Mouse (Mus musculus) neural tube, embryonic 13.5 days (tissue): ENCODE data around the gene Mcm3ap. TPM values are rescaled to one million over a fixed set of nuclear protein-coding genes. Genes with fewer than 3 reads are reported as not detected.

Experiments used
- ATAC-seq: fragments of 200-750 bp; cut with Nextera tagmentation; 2 replicates; pipeline ENCODE4 v1.8.0; 2017; ENCODE audit warnings: low read depth, mild to moderate bottlenecking, moderate TSS enrichment, moderate library complexity
- H3K27ac ChIP-seq: fragments of 300-500 bp; sonication (generic); replicated peaks from 2 replicates; pipeline ENCODE4 v1.5.1; 2015; ENCODE audit warnings: moderate library complexity, mild to moderate bottlenecking, inconsistent platforms
- H3K27me3 ChIP-seq: fragments of 300-500 bp; sonication (generic); 2 replicates; pipeline ENCODE4 v1.6.1; 2015; ENCODE audit warnings: mild to moderate bottlenecking, inconsistent platforms
- H3K36me3 ChIP-seq: fragments of 300-500 bp; sonication (generic); 2 replicates; pipeline ENCODE4 v1.6.1; 2015; ENCODE audit warnings: mild to moderate bottlenecking, inconsistent platforms
- H3K4me1 ChIP-seq: fragments of 300-500 bp; sonication (generic); replicated peaks from 2 replicates; pipeline ENCODE4 v1.6.1; 2015; ENCODE audit warnings: inconsistent platforms
- H3K4me2 ChIP-seq: fragments of 300-500 bp; sonication (generic); 2 replicates; pipeline ENCODE4 v1.6.1; 2015; ENCODE audit warnings: inconsistent platforms, mild to moderate bottlenecking, moderate library complexity
- H3K4me3 ChIP-seq: fragments of 300-500 bp; sonication (generic); 2 replicates; pipeline ENCODE4 v1.5.1; 2015; ENCODE audit warnings: mild to moderate bottlenecking, inconsistent platforms
- H3K9ac ChIP-seq: fragments of 300-500 bp; sonication (generic); 2 replicates; pipeline ENCODE4 v1.6.1; 2015; ENCODE audit warnings: moderate library complexity, mild to moderate bottlenecking, inconsistent platforms
- H3K9me3 ChIP-seq: fragments of 300-500 bp; sonication (generic); 2 replicates; pipeline ENCODE4 v1.6.1; 2016; ENCODE audit warnings: inconsistent platforms
- WGBS: fragments of 180-500 bp; shearing (Covaris S2); methylation state at CpG from one replicate; pipeline ENCODE4 v1.1.7; 2015; 5-methylcytosine and 5-hydroxymethylcytosine counted together
- polyA plus RNA-seq: library from polyadenylated mRNA; unstranded; fragments of >200 nt; fragmentation: Nextera tagmentation; extraction: Ambion mirVana; gene quantifications from 2 replicates; pipeline ENCODE4 v1.2.1, GENCODE M21; 2015

The Mcm3ap gene
- polyA plus RNA-seq, 1 experiment from 2014 or later, result 61.3 TPM

- ATAC-seq, result no peak
- 88% methylated on average over 1 of the region's 1 CpGs for WGBS
- Histone ChIP-seq H3K4me3 (no peak overlapping the region), H3K36me3 (peaks cover 28% of the 10 kb centered on the region), H3K9me3 (0 out of 2 replicates have a peak, but pooled peaks cover 4% of the 10 kb centered on the region), H3K9ac (no peak overlapping the region), H3K4me1 (no peaks in the 10 kb centered on the region), H3K27ac (no peak overlapping the region), H3K27me3 (no peaks in the 10 kb centered on the region), H3K4me2 (no peak overlapping the region)
These were observed 7.5 kb upstream of the Mcm3ap start for GRCm38 (mm10) chr10:76461255-76461654.

GRCm38 (mm10) chr10:76462312-76462711, 6.4 kb upstream of the Mcm3ap start:
- 94% methylated on average over 7 of the region's 7 CpGs for WGBS

GRCm38 (mm10) chr10:76462721-76463120, 6.0 kb upstream of the Mcm3ap start:
- no peak for ATAC-seq
- no peak overlapping the region for H3K9ac ChIP-seq
- no peaks in the 10 kb centered on the region for H3K27me3 ChIP-seq
- 0 out of 2 replicates have a peak, but pooled peaks cover 4% of the 10 kb centered on the region for H3K9me3 ChIP-seq
- 92% methylated on average over 6 of the region's 6 CpGs for WGBS
- H3K4me1 ChIP-seq, result peaks cover 2% of the 10 kb centered on the region
- peaks cover 28% of the 10 kb centered on the region for H3K36me3 ChIP-seq
- no peak overlapping the region for H3K4me2 ChIP-seq
- H3K27ac ChIP-seq, result no peak overlapping the region
- H3K4me3 ChIP-seq, result no peak overlapping the region

More at GRCm38 (mm10) chr10:76462312-76462711, 6.4 kb upstream of the Mcm3ap start:
- Histone ChIP-seq H3K9ac (no peak overlapping the region), H3K27me3 (no peaks in the 10 kb centered on the region), H3K27ac (no peak overlapping the region), H3K9me3 (0 out of 2 replicates have a peak, but pooled peaks cover 4% of the 10 kb centered on the region), H3K4me3 (no peak overlapping the region), H3K36me3 (peaks cover 28% of the 10 kb centered on the region), H3K4me2 (no peak overlapping the region), H3K4me1 (no peaks in the 10 kb centered on the region)
- no peak for ATAC-seq

GRCm38 (mm10) chr10:76473759-76474158, 5.0 kb downstream of the Mcm3ap start:
- no peaks in the 10 kb centered on the region for H3K27me3 ChIP-seq
- no peak overlapping the region for H3K27ac ChIP-seq
- H3K4me2 ChIP-seq, result no peak overlapping the region
- ATAC-seq, result no peak
- peaks cover 45% of the 10 kb centered on the region for H3K4me1 ChIP-seq
- WGBS, result 86% methylated on average over 5 of the region's 5 CpGs
- no peak overlapping the region for H3K9ac ChIP-seq
- H3K9me3 ChIP-seq, result no peaks in the 10 kb centered on the region
- no peak overlapping the region for H3K4me3 ChIP-seq
- peaks cover 79% of the 10 kb centered on the region for H3K36me3 ChIP-seq

GRCm38 (mm10) chr10:76480851-76481250, 12.1 kb downstream of the Mcm3ap start:
- 92% methylated on average over 13 of the region's 13 CpGs for WGBS
- Histone ChIP-seq H3K36me3 (peaks cover 97% of the 10 kb centered on the region), H3K4me1 (no peaks in the 10 kb centered on the region), H3K9ac (no peak overlapping the region), H3K9me3 (no peaks in the 10 kb centered on the region), H3K4me3 (no peak overlapping the region), H3K27ac (no peak overlapping the region), H3K4me2 (no peak overlapping the region), H3K27me3 (no peaks in the 10 kb centered on the region)
- no peak for ATAC-seq

GRCm38 (mm10) chr10:76481480-76481879, 12.8 kb downstream of the Mcm3ap start:
- Histone ChIP-seq H3K27ac (no peak overlapping the region), H3K4me1 (no peaks in the 10 kb centered on the region), H3K9ac (no peak overlapping the region), H3K4me3 (no peak overlapping the region), H3K9me3 (no peaks in the 10 kb centered on the region), H3K4me2 (no peak overlapping the region), H3K36me3 (peaks cover 97% of the 10 kb centered on the region), H3K27me3 (no peaks in the 10 kb centered on the region)
- WGBS, result 95% methylated on average over 6 of the region's 6 CpGs
- ATAC-seq, result no peak

GRCm38 (mm10) chr10:76486302-76486701, 17.6 kb downstream of the Mcm3ap start:
- WGBS, result 95% methylated on average over 2 of the region's 2 CpGs
- H3K27ac ChIP-seq, result no peak overlapping the region
- ATAC-seq, result no peak
- no peak overlapping the region for H3K4me2 ChIP-seq
- H3K9ac ChIP-seq, result no peak overlapping the region
- H3K4me1 ChIP-seq, result no peaks in the 10 kb centered on the region
- H3K36me3 ChIP-seq, result peaks cover 98% of the 10 kb centered on the region
- H3K4me3 ChIP-seq, result no peak overlapping the region
- H3K27me3 ChIP-seq, result no peaks in the 10 kb centered on the region
- no peaks in the 10 kb centered on the region for H3K9me3 ChIP-seq

- H3K36me3 ChIP-seq, result peaks cover 95% of the 10 kb centered on the region
- no peak overlapping the region for H3K4me2 ChIP-seq
- no peaks in the 10 kb centered on the region for H3K27me3 ChIP-seq
- 95% methylated on average over 8 of the region's 8 CpGs for WGBS
- no peak overlapping the region for H3K4me3 ChIP-seq
- no peaks in the 10 kb centered on the region for H3K9me3 ChIP-seq
- no peak overlapping the region for H3K9ac ChIP-seq
- ATAC-seq, result no peak
- H3K27ac ChIP-seq, result no peak overlapping the region
- H3K4me1 ChIP-seq, result no peaks in the 10 kb centered on the region
These were observed 19.5 kb downstream of the Mcm3ap start for GRCm38 (mm10) chr10:76488265-76488664.

- no peaks in the 10 kb centered on the region for H3K9me3 ChIP-seq
- H3K27me3 ChIP-seq, result no peaks in the 10 kb centered on the region
- peaks cover 95% of the 10 kb centered on the region for H3K36me3 ChIP-seq
- no peak overlapping the region for H3K4me2 ChIP-seq
- no peak overlapping the region for H3K4me3 ChIP-seq
- no peak for ATAC-seq
- H3K9ac ChIP-seq, result no peak overlapping the region
- no peaks in the 10 kb centered on the region for H3K4me1 ChIP-seq
- no peak overlapping the region for H3K27ac ChIP-seq
- WGBS, result 93% methylated on average over 15 of the region's 15 CpGs
These were observed 20.5 kb downstream of the Mcm3ap start for GRCm38 (mm10) chr10:76489205-76489604.

GRCm38 (mm10) chr10:76493527-76493926, 24.8 kb downstream of the Mcm3ap start:
- Histone ChIP-seq H3K27me3 (no peaks in the 10 kb centered on the region), H3K4me1 (no peaks in the 10 kb centered on the region), H3K4me3 (no peak overlapping the region), H3K9ac (no peak overlapping the region), H3K9me3 (no peaks in the 10 kb centered on the region), H3K27ac (no peak overlapping the region), H3K36me3 (peaks cover 90% of the 10 kb centered on the region), H3K4me2 (no peak overlapping the region)
- ATAC-seq, result no peak
- 88% methylated on average over 1 of the region's 1 CpGs for WGBS

- H3K27ac ChIP-seq, result no peak overlapping the region
- no peaks in the 10 kb centered on the region for H3K9me3 ChIP-seq
- H3K27me3 ChIP-seq, result no peaks in the 10 kb centered on the region
- ATAC-seq, result no peak
- no peak overlapping the region for H3K4me2 ChIP-seq
- no peak overlapping the region for H3K9ac ChIP-seq
- no peak overlapping the region for H3K4me3 ChIP-seq
- no peaks in the 10 kb centered on the region for H3K4me1 ChIP-seq
- 95% methylated on average over 6 of the region's 6 CpGs for WGBS
- H3K36me3 ChIP-seq, result peaks cover 90% of the 10 kb centered on the region
These were observed 26.8 kb downstream of the Mcm3ap start for GRCm38 (mm10) chr10:76495501-76495900.

GRCm38 (mm10) chr10:76496366-76496765, 27.6 kb downstream of the Mcm3ap start:
- no peak for ATAC-seq
- no peaks in the 10 kb centered on the region for H3K27me3 ChIP-seq
- no peak overlapping the region for H3K4me2 ChIP-seq
- H3K27ac ChIP-seq, result no peak overlapping the region
- H3K4me1 ChIP-seq, result no peaks in the 10 kb centered on the region
- WGBS, result 95% methylated on average over 7 of the region's 7 CpGs
- H3K9me3 ChIP-seq, result no peaks in the 10 kb centered on the region
- H3K36me3 ChIP-seq, result peaks cover 90% of the 10 kb centered on the region
- H3K9ac ChIP-seq, result no peak overlapping the region
- no peak overlapping the region for H3K4me3 ChIP-seq

GRCm38 (mm10) chr10:76497522-76497921, 28.8 kb downstream of the Mcm3ap start:
- H3K9ac ChIP-seq, result no peak overlapping the region
- no peaks in the 10 kb centered on the region for H3K9me3 ChIP-seq
- WGBS, result 96% methylated on average over 4 of the region's 4 CpGs
- no peak overlapping the region for H3K4me2 ChIP-seq
- no peaks in the 10 kb centered on the region for H3K4me1 ChIP-seq
- H3K36me3 ChIP-seq, result peaks cover 94% of the 10 kb centered on the region
- no peak overlapping the region for H3K27ac ChIP-seq
- no peak for ATAC-seq
- no peaks in the 10 kb centered on the region for H3K27me3 ChIP-seq
- H3K4me3 ChIP-seq, result no peak overlapping the region
